Mouse (Mus musculus): ENCODE measurements around the gene Commd6.

GRCm38 (mm10) chr14:101596691-101597090 is 43.8 kb downstream of the Commd6 start:
- TF ChIP-seq CTCF (IDR thresholded peaks at IDR 0.05; ENCODE audit: control insufficient read depth, insufficient read depth, insufficient read length) (no peak), USF1 (IDR thresholded peaks at IDR 0.05; ENCODE audit: low read depth) (no peak), MYOG (IDR thresholded peaks at IDR 0.05; ENCODE audit: control insufficient read depth, extremely low read depth, insufficient read length) (no peak), MYOD1 (IDR thresholded peaks at IDR 0.05; ENCODE audit: control insufficient read depth, insufficient read length, low read depth) (no peak)

Data from C2C12 (cell line).